Mouse (Mus musculus) macrophage (primary cell): Measurements from ENCODE around the gene Alpk1. TPM values are rescaled to one million over a fixed set of nuclear protein-coding genes. Genes with fewer than 3 reads are reported as not detected.

ENCODE experiments used
- H3K27ac ChIP-seq: fragments of 350-480 bp; formaldehyde crosslinking; 2 replicates; pipeline ENCODE4 v1.9.0; 2021
- H3K36me3 ChIP-seq: fragments of 350-480 bp; formaldehyde crosslinking; 2 replicates; pipeline ENCODE4 v1.9.0; 2021; ENCODE audit errors: inconsistent target
- H3K4me3 ChIP-seq: fragments of 350-480 bp; formaldehyde crosslinking; 2 replicates; pipeline ENCODE4 v1.9.0; 2021; ENCODE audit errors: inconsistent target
- H3K79me2 ChIP-seq: fragments of 350-480 bp; formaldehyde crosslinking; 2 replicates; pipeline ENCODE4 v1.9.0; 2021; ENCODE audit errors: inconsistent target
- WGBS: methylation state at CpG from one replicate; pipeline ENCODE4 v1.1.7; 2026; ENCODE audit warnings: inconsistent platforms; ENCODE audit not compliant: missing documents; 5-methylcytosine and 5-hydroxymethylcytosine counted together
- polyA plus RNA-seq: library from polyadenylated mRNA; stranded (reverse); fragments of 250-400 nt; gene quantifications from 3 replicates; pipeline ENCODE4 v1.2.4, GENCODE M21; 2018; ENCODE audit warnings: inconsistent platforms

Alpk1 gene
- polyA plus RNA-seq, 1 experiment from 2014 or later, result 13.0 TPM

GRCm38 (mm10) chr3:127627956-127628310, 152.4 kb downstream of the Alpk1 start:
- no peak overlapping the region for H3K4me3 ChIP-seq
- H3K79me2 ChIP-seq, result no peaks in the 10 kb centered on the region
- H3K27ac ChIP-seq, result no peak overlapping the region
- no peaks in the 10 kb centered on the region for H3K36me3 ChIP-seq
- WGBS, result 8% methylated on average over 9 of the region's 9 CpGs

- Histone ChIP-seq H3K79me2 (no peaks in the 10 kb centered on the region), H3K27ac (no peak overlapping the region), H3K4me3 (no peak overlapping the region), H3K36me3 (no peaks in the 10 kb centered on the region)
- WGBS, result 12% methylated on average over 28 of the region's 28 CpGs
These were observed 153.0 kb downstream of the Alpk1 start for GRCm38 (mm10) chr3:127627151-127627955.

- no peaks in the 10 kb centered on the region for H3K36me3 ChIP-seq
- H3K79me2 ChIP-seq, result no peaks in the 10 kb centered on the region
- no peak overlapping the region for H3K4me3 ChIP-seq
- H3K27ac ChIP-seq, result no peak overlapping the region
- 11% methylated on average over 3 of the region's 3 CpGs for whole genome bisulfite sequencing
These were observed 153.8 kb downstream of the Alpk1 start for GRCm38 (mm10) chr3:127626524-127626923.

- Histone ChIP-seq H3K27ac (no peak overlapping the region), H3K79me2 (no peaks in the 10 kb centered on the region), H3K4me3 (peak overlapping the region; percentile 1; the same call in 1 of the 2 replicates), H3K36me3 (no peaks in the 10 kb centered on the region)
- 3% methylated on average over 28 of the region's 28 CpGs for WGBS
These were observed 154.5 kb downstream of the Alpk1 start for GRCm38 (mm10) chr3:127625701-127626399.

GRCm38 (mm10) chr3:127625296-127625695, 155.0 kb downstream of the Alpk1 start:
- Histone ChIP-seq H3K27ac (no peak overlapping the region), H3K79me2 (no peaks in the 10 kb centered on the region), H3K4me3 (peak overlapping the region; percentile 1; the same call in 1 of the 2 replicates), H3K36me3 (no peaks in the 10 kb centered on the region)
- 1% methylated on average over 36 of the region's 36 CpGs for WGBS

Other genes starting within 250 kb of the Alpk1 start
- gene Larp7, start 227.2 kb downstream of the Alpk1 start, polyA plus RNA-seq, result 19.8 to 36.7 TPM (median 31.5 TPM) in 3 replicates
- gene Zgrf1, start 227.0 kb downstream of the Alpk1 start, polyA plus RNA-seq, result 0.61 to 3.6 TPM (median 1.6 TPM) in 3 replicates
- gene Neurog2, start 147.4 kb downstream of the Alpk1 start, polyA plus RNA-seq, result not detected in 3 replicates
- 54.9 to 117 TPM (median 84.8 TPM) in 3 replicates for gene Tifa, start 9.3 kb upstream of the Alpk1 start, polyA plus RNA-seq
- gene Ap1ar, start 57.0 kb upstream of the Alpk1 start, polyA plus RNA-seq, result 19.1 to 28.7 TPM (median 24.0 TPM) in 3 replicates
- 15.0 to 30.5 TPM (median 21.3 TPM) in 3 replicates for gene Fam241a, start 115.8 kb upstream of the Alpk1 start, polyA plus RNA-seq